Mouse (Mus musculus): ENCODE measurements around the gene Rmnd5b.
A peak's percentile ranks its signal among the peaks of the same experiment; 100 is the strongest.
"Not testable (repeated sequence)": the region's sequence is repeated elsewhere in the genome, so short reads cannot be mapped to it uniquely, and the experiment has no call there.

Gene Rmnd5b

DNA sequence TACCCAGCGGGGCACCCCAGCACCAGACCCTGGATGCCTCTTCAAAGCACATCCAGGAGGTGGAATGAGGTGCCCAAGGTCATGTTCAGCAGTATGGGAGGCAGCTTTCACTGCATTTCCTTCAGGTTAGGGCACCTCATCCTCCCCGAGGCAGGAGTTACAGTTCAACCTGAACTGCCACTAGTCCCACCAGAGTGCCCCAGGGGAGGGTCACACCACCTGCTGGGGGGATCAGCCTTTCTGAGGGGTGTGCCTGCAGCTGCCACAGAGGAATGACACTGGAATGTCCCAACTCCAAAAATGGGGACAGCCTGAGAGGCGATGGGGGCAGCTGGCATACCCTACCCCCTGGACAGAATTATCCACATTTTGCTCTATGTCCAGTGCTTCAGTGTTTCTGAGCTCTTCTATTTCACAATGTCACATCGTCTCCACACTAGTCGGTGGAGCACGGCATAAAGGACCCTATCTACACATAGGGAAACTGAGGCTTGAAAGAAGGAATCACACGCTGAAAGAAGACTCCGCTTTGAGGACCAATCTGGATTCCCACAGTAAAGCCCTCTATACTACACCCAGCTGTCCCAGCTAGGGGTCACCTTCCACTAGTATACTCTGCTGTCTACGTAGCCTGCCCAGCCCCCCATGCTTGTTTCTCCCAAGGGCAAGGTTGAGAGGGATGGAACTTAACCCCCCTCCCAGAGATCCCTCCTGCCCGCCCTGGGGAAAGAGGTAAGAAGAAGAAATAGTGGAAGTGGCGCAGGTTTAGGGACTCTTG is 13.6 kb upstream of the Rmnd5b start:
- DNase-seq (ENCODE audit: low read depth), result no peak

DNA sequence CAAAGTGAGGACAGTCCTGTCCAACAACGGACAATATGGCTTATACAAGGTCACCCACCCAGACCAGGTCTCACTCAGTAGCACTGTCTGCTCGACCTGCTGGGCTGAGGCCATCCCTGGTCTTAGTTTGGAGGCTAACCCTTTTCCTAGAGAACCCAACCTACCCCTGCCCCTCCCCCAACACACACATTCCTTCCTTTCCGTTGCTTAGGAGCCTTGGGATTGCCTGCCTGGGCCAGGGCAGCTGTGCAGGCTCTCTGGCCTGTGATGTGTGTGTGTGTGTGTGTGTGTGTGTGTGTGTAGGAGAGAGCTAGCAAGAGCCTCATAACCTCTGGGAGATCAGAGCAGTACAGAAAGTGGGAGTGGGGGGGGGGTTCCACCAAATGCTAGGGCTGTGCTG is 12.9 kb upstream of the Rmnd5b start:
- no peak for DNase-seq (ENCODE audit: low read depth)

DNA sequence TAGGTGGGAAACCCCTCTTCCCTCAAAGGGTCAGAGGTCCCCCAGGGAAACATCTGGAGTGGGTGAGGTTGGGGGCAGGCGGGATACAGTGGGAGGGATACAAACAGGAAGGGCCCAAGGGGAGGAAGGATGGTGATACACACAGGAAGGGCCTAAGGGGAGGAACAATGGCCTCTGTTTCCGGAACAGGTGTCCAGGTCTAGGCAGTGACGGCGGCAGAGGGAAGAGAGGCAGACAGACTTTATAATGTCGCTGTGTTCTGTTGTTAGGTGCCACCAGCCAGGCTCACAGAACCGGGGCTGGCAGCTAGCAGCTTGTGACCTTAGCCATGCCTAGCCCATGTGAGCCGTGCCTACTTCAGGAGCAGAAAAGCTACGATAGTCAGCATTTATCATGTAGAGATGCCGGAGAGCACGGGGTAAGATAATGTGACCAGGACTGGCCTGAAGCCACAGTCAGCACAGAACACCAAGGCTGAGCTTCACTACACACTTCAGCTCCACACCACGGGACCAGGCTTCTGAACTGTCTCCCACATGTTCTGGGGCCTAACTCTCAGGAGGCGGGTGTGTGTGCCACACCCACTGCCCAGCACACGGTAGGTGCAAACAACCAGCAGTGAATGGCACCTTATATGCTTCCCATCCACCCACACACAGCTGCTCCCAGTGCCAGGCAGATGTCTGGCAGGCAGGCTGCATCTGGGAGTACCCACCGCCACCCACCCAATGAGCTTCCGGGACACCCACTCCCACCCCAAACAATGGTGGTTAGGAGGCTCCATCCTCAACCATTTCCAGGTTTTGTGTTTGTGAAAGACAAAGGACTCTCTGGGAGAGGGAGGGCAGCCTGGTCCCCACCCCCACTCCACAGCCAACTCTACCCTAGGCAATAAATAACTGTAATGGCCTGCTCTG is 11.3 kb upstream of the Rmnd5b start:
- no peak for DNase-seq (ENCODE audit: low read depth)

DNA sequence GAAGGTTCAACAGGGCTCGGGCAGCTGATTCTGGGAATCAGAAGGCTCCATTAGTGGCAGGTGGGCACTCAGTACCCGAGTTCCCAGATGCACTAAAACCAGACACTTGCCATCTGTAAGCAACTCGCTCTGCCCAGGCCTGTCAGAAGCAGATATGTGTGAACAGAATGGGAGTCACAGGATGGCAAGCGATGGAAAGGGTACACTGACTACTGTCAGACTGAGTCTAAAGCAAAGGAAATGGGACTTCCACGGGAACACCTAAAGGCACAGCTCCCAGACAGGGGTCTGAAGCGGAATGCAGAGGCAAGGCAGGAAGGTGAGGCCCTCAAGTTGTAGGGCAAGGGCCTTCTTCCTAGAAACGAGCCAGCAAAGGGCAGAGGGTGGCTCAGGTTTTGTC is 10.5 kb upstream of the Rmnd5b start:
- no peak for DNase-seq (ENCODE audit: low read depth)

DNA sequence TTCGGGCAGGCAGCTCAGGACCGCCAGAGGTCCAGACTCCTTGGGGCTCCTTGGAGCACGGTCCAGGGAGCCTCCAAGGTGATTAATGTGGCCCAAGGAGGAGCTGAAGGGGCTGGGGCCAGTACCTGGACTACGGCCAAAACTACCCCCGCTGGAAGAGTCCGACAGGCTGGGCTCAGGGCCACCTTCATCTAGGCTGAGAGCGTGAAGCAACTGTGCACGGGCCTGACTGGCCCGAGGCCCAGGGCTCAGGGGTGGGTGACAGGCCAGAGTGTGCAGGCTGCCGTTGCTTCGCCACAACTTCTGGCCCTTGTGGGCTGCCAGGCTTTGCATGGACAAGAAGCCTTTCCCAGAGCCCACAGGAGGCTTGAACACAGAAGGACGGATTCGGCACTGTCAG is 9.6 kb upstream of the Rmnd5b start:
- DNase-seq (ENCODE audit: low read depth), result no peak

DNA sequence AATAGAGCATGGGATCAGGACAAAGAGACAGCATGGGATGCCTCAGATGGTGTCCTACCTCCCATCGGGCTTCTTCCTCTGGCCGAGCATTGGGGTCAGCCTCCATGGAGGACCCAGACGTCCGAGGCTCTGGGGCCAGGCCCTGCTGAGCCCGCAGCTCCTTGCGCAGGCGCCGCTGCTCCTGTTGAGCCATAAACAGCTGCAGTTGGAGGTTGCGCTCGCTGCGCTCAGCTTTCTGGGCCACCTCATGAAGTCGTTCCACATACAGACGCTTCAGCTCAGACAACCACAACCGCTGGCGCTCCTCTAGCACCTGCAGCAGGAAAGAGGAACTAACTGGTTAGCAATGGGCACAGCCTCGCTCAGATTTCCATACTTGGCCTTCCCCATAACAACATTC is 8.5 kb upstream of the Rmnd5b start:
- no peak for DNase-seq (ENCODE audit: low read depth)

DNA sequence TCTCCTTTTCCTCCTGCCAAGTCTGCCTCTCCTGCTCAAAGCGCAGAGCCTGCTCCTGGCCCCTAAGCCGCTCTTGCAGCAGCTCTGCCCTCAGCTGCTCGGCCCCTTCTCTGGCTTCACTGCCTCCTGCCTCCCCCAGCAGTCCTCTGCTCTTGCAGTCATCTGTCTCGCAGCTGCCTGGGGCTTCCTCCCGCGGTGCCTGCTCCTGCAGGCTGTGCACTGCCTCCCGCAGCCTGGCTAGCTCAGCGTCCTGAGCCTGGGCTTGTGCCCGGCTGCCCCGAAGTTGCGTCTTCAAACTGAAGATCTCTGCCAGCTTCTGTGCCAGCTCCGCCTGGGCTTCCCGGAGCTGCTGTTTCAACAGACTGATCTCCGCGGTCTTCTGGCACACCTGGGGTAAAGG is 8.1 kb upstream of the Rmnd5b start:
- DNase-seq (ENCODE audit: low read depth), result no peak

DNA sequence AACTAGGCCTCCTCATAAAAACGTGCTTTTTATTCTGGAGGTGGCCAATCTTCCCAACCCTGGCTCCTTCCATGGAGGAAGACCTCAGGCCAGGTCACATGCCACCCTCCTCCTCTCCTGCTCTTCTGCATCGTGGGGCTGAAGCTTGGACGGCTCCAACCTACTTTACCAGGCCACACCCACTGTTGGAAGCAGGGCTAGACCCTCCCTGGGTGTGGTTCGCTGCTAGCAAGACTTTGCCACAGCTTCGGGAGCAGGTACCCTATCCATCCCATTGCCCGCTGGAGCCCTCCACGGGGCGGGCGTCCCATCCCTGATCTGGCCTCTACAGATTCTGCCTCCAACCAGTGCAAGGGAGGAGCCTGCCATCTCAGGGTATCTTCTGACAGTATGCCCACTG is 7.5 kb upstream of the Rmnd5b start:
- DNase-seq (ENCODE audit: low read depth), result no peak

DNA sequence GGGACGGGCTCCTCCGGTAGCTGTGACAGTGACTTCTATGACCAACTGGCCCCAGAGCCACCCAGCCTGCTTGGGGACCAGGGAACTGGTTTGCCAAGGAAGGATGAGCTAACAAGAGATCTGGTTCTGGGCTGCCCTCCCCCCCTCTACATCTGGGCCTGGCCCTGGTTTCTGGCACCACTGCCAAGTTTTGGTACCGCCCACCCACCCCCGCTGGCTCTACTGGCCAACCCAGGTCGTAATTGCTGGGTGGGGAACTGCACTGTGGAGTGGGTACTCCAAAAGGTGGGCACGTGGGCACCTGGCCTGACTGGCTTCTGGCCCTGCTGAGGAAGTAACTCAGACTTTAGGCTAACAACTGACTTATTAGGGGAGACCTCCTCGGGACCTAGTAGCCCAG is 5.1 kb upstream of the Rmnd5b start:
- no peak for DNase-seq (ENCODE audit: low read depth)

DNA sequence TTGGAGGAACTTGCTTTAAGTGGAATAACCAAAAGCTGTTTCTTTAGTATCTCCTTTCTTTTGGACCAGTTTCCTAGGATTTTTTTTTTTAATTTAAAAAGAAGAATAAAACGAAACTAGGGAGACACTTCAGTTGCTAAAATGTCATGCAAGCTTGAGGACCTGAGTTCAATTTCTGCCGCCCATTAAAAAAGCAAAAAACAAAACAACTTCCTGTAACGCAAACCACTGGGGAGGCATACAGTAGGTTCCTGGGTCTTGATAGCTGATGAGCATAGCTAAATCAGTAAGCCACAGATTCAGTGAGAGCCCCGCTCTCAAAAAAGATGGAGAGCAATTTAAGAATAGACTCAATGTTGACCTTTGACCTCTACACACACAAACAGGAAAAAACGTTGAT is 2.8 kb upstream of the Rmnd5b start:
- no peak for DNase-seq (ENCODE audit: low read depth)

DNA sequence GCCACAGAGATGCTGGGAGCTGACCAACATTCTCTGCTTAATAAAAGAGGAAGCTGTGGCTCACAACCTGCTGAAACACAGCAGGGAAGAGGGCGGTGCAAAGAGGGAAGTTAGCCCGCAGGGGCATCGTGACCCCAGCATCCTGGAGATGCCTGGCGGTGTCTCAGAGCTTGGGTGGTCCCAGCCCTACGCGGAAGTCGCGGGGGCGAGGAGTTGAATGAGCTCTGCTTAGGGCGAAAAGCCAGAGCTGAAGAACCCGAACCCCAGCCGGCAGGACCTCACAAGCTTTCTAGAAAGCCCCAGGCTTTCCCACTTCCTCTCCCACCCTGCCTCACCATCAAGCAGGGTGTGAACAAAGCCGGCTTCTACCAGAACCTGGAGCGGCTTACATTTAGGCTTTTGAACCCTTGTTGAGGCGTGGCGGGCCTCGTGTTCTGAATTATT is 2.3 kb upstream of the Rmnd5b start:
- DNase-seq (ENCODE audit: low read depth), result peak; percentile 69

DNA sequence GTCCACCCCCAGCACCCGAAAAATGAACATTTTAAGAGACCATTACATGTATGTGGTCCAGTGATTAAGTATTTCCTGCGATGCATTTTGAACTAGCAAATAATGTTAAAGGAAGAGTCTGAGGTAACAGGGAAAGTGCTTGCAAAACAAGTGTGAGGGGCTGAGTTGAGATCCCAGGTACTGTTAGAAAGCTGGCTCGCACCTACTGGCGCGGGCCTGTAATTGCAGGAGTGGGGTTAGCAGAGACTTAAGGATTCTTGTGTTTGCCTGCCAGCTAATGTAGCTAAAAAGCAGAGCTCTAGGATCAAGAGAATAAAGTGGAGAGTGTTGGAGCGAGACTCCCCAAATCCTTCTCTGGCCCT is 608 bp upstream of the Rmnd5b start:
- peak; percentile 91 for DNase-seq (ENCODE audit: low read depth)

DNA sequence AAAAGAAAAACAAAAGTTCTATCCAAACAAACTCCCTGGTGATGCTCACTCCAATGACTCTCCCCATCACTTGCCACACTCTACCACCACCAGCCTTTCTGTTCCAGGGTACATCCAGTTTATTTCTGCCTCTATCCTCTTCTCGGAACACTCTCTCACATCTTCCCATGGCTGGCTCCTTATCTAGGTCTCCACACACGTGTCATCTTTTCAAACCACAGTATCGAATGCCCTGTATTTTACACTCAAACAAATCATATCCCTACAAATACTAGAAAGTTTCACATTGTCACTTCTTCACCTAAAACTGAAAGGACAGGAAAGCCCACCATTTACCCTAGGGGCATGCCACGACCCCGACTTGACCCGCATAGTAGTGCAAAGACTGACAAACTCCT is 570 bp downstream of the Rmnd5b start:
- DNase-seq (ENCODE audit: low read depth), result no peak

DNA sequence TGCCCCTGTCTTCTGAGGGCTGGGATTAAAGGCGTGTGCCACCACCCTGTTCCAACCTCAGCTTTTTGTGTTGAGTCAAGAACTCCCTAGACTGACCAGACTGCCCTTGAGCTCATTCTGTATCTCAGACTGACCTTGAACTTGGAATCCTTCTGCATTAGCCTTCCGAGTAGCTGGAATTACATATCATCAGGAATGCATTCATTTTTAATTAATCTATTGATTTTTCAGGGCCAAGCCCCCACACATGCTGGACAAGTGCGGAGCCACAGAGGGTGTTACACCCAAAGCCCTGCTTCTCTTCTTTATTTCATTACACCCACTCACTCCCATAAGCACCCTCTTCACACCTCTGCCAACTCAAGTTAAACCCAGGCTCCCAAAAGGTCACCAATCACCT is 2.0 kb downstream of the Rmnd5b start:
- DNase-seq (ENCODE audit: low read depth), result no peak

DNA sequence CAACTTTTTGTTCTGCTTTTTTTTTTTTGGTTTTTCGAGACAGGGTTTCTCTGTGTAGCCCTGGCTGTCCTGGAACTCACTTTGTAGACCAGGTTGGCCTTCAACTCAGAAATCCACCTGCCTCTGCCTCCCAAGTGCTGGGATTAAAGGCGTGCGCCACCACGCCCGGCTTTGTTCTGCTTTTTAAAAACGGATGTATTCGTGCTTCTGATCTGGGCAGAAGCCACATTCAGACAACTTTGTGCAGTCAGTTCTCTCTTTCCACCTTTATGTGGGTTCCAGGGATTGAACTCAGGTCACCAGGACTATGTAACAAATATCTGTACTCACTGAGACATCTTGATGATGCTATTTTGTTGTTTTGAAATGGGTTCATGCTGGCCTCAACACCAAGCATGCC is 2.5 kb downstream of the Rmnd5b start:
- not testable (repeated sequence) for DNase-seq (ENCODE audit: low read depth)

DNA sequence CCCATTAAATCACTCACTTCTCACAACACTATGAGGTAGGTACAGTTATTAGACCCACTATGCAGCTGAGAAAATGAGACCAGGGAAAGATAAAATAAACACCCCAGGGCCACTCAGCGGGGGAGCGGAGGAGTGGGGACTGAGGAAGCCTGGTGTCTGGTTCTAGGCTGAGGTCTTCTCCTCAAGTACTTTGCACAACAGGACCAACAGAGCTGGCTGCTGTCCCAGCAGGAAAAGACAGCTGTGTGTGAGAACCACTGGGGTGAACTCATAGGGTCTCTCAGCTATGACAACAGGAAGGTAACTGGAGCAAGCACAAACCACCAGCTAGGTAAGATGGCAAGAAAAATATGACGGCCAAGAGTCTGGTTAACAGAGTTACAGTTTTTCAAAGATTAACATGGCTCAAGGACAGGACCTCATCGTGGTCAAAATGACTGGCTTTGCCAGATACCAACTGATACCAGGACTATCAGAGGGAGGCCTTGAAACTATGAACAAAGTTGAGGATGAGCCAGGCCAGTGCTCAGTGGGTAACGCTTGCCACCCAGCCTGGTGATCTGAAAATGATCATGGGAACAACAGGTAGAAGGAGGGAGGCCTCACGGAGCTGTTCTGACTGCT is 3.5 kb downstream of the Rmnd5b start:
- DNase-seq (ENCODE audit: low read depth), result no peak

DNA sequence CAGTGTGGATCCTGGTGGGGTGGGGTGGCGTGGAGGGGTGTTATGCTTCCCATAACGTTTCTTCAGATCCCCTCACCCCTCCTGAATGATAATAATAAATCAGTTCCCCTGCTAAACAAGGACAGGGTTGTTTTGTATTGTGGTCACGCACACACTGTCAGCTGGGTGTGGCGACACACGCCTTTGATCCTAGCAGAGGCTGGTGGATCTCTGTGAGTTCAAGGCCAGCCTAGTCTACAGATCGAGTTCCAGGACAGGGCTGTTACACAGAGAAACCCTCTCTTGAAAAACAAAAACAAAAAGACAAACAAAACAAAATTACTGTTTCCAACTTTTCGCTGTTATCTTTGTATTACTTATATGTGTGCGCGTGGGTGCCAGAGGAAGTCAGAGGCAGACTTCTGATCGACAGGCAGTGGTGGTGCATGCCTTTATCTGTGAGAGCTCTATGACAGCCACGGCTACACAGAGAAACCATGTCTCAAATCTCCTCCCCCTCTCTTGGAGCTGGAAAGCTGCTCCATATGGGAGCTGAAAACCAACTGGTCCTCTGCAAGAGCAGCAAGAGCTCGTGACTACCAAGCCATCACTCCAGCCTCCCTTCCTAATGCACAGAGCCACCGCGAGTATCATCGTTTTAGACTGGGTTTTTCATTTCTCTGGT is 5.9 kb downstream of the Rmnd5b start:
- DNase-seq (ENCODE audit: low read depth), result no peak

DNA sequence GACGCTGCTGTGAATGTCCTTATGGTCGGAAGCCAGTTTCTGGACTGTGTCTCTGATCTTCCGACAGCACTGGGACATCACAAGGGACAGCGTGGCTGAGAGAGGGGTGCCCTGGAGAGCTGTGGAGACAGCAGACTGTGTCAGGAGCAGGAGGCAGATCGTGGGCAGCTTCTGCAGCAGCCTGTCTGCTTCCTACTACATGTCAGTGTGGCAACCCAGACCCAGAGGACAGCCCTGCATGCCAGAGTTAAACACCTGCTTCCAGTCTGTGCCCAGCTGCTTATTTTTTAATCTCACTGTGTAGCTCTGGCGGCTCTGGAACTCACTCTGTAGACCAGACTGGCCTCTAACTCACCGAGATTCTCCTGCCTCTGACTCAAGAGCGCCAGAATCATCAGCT is 7.8 kb downstream of the Rmnd5b start:
- DNase-seq (ENCODE audit: low read depth), result no peak

DNA sequence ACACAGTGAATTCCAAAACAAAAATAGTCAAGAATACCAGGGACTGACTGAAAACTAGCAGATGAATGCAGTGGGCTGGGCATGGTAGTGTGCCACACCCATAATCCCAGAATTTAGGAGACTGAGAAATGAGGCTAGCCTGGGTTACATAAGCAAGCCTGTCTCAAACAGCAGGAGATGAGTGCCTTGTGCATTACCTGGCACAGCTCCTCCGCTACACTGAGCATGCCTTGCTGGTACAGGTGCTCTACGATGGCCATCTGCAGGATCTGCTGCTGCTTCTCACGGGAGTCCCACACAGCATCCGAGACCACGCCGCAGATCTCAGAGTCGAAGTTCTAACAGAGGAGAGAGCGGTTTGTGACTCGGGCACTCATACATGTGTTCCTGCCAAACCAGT is 8.3 kb downstream of the Rmnd5b start:
- DNase-seq (ENCODE audit: low read depth), result no peak

DNA sequence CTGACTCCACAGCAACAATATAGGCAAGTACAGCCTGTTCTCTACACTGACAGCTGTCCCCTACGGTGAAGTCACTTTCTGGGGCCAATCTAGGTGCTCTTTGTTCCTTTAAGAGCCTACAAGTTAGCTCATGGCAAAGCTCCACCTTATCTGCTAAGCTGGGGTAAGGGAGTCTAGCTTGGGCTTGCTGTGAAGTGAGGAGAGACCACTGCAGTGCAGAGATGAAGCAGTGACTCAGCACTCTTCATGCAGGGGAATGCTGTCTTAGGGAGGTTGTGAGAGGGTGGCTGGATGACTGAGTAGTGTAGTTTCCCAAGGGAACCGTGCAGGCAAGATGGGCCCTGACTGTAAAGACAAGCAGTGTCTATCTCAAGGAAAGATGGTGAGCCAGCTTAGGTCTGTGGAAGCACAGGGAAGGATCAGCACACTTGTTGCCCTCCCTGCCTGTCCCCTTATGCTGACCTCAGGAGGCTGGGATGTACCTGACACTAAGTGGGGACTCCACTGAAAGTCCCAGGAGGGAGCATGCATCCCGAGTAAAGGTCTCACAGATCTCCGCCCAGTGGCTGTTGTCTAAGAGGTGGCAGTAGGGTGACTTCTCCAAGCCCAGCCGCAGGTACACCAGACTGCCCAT is 10.4 kb downstream of the Rmnd5b start:
- no peak for DNase-seq (ENCODE audit: low read depth)

DNA sequence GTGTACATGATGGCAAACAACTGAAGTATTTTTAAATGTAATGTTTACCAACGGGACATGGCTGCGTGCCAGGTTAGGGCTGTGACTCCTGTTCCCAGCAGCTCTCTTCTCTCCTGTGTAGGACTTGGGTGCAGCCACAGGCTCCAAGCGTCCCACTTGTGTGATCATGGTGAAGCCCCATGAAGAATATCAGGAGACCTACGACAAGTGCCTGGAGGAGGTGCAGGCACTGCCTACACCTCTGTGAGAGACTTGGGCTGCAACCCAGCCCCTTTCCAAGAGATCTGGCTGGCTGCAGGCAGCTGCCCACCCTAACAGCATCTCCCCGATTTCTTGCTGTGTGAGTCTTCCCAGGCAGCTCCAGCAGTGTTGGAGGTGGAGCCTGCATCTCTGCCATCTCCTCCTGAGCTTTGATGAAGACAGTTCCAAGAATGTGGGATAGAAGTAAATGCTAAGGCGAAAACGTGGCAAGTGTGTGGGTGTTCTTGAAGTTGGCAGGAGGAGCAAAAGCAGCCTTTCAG is 12.7 kb downstream of the Rmnd5b start:
- no peak for DNase-seq (ENCODE audit: low read depth)

DNA sequence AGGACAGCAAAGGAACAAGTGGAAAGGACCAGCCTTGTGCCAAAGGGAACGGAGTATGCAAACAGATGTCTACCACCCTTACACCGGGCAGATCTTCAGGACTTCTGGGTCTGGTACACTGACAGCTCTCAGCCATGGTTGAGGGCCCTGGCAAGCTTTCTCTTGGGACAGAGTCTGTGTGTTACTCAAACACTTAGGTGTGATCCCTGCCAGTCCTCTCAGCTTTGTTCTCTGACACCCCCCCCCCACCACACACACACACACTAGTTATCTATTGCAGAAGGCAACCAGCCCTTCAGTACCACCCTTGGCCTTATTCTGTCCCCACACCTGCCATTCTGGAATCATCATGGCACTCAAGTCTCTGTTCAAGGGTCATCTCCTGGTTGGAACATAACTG is 13.9 kb downstream of the Rmnd5b start:
- no peak for DNase-seq (ENCODE audit: low read depth)
